Mouse (Mus musculus) 416B (cell line): ENCODE measurements around the gene Msl1.

ENCODE experiments used
- DNase-seq: peaks from one replicate; pipeline ENCODE4 v3.0.0; 2011; ENCODE audit warnings: low read depth

Gene Msl1

DNA sequence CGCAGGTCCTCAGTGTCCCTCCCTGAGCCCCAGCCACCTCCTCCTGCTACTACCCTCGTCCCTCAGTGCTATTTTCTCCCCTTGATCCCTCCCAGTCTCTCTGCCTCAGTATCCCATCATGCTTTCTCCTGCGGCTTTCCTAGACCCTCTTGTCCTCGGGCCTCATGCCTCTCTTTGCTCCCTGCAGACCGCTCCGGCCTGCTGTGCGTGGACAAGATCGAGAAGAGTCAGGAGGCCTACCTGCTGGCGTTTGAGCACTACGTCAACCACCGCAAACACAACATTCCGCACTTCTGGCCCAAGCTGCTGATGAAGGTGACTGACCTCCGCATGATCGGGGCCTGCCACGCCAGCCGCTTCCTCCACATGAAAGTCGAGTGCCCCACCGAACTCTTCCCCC is 31.2 kb upstream of the Msl1 start:
- DNase-seq: no peak

DNA sequence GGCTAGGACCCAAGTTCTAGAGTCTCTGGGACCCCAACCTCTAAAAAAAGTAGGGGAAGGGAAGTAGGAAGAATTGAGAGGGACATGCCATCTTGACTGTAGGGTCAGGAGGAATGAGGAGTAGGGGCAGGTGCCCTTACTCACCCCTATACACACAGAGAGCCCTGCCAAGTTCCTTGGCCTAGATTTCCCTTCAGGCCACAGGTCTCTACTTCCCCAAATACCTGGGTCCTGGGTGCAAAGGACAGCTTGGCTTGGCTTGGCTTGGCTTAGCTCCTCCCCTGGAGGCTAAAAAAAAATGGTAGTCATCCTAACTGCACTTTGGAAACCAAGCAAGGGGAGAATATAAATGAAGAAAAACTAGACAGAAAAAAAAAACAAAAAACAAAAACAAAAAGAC is 30.6 kb upstream of the Msl1 start:
- no peak for DNase-seq

DNA sequence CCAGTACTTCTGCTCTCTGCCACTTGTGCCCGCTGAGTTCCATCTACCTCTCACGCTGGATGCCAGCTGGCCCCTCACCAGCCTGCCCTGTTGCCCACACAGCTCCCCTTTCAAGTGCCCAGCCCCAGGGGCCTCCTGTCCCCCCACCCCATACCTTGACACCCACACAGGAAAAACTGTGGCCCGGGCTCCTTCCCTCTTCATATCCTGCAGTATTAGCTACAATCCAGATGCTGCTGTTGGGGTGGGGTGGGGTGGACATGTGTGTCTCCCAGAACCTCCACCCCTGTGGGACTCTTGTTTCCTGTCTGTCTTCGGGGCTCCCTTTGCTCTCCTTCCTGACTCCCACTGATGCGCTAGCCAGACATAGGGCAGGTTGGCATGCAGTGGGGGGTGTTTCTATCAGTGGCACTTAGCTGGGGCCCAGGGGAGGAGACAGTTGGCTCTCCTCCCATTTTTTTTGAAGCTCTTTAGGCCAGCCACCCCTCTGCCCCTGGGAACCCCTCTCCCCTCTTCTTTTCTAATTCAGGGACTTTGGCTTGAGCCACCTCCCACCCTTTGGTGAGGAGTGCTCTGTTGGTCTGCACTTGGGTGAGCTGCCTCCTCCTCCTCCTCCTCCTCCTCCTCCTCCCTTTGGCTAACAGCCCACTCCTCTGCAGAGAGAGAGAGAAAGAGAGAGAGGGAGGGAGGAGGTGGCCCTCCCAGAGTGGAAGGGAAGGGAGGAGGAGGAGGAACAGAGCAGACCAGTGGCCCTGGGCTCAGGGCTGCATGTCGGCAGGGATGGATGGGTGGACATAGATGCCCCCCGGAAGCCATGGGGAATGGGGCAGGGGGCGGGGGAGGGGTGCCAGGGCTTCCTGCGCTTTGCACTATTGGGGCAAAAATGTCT is 29.7 kb upstream of the Msl1 start:
- no peak for DNase-seq

DNA sequence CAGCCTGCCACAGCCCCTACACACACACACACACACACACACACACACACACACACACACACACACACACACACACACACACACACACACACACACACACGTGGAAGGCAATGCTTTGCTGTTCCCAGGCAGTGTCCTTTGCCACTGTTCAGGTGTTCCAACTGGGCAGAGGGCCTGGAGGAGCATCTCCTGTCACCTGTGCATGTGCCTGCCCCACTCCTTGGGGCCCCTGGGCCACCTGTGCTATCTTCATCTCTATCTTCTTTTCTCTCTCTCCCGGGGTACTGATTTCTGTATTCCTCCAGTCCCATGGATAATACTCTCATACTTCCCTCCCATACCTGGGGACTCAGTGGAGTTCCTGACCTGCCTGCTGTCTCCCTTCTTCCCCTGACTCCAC is 29.0 kb upstream of the Msl1 start:
- DNase-seq: no peak

DNA sequence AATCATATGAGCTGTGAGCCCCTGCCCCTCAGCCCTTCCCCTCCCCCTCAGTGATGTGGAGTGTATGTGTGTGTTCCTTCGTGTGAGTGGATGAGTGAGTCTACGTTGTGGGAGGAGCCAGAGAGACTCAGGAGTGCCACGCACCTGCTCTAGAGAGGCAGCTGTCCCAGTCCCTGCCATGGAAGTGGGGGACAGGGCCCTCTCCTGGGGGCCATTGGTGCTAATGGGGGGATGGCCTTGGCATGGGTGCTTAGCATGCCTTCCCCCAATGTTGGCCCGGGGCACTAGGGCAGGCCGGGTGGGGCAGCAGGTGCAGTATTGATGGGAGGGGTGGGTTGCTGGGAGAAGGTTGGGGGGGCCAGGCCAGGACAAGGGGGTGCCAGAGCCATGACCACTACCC is 28.5 kb upstream of the Msl1 start:
- no peak for DNase-seq

DNA sequence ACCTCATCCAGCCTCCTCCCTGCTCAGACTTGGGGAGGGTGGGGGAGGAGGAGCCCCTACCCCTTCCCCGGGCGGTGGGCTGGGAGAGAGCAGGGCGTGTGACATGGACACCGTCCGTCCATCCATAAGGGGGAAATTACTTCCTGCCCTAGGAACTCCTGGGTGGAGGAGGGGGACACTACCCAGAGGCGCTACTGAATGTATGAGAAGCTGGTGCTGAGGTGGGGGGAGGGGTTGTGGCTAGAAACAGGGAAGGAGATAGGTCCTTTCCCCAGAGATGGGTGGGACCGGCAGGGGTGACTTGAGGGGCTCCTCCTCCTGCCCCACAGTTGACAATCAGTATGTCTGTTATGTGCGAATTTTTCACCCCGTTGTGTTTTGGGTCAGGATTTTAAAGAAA is 28.0 kb upstream of the Msl1 start:
- DNase-seq: no peak

DNA sequence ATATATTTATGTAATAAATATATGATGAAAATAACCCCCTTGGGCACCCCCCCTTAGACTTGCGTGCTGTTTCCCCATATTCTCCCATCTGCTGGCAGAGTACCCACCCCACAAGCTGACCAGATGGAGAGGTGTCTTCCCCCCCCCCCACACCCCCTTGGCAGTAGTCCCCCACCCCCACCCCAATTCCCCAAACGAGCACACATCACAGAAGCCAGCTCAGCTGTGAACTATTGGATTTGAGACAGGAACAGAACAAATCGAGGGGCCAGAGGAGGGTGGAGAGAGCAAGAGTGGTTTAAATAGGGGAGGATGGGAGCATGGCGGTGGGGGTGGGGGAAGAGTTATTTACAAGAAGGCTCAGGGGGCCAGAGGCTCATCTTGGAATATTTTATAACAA is 27.6 kb upstream of the Msl1 start:
- DNase-seq: no peak

DNA sequence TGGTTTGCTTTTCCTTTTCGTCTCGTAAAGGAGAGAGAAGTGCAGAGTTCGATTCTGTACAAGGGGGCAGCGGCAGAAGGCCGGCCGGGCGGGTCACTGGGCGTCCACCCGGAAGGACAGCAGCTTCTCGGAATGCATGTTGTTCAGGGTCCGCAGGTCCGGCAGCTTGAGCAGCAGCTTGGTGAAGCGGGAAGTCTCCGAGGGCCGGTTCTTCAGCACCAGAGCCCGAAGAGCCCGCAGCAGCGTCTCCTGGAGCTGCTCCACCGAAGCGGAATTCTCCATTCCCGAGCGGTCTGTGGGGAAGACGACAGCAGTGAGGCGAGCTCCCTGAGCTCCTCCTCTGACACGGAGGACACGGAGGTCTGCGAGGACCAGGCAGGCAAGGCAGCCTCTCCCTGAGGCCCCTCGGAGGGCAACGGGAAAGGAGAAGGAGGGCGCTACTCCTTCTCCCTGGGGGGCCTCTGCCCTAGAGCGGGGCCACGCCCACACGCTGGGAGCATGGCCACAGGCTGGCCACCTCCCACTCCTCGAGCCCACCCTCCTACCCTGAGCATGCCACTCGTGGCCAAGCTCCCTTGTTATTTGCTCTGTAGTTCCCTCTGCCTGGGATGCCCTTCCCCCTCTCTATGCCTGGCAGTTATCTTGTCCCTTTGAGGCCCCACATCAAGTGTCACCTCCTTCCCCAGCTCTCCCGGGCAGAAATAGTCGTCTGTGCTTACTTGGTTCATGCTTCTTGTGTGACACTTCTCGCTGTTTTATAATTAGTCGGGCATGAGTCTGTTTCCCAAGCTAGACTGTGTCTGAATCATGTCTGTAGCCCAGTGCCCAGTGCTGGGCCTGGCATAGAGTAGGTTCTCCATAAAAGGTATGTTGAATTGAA is 26.9 kb upstream of the Msl1 start:
- DNase-seq: no peak

DNA sequence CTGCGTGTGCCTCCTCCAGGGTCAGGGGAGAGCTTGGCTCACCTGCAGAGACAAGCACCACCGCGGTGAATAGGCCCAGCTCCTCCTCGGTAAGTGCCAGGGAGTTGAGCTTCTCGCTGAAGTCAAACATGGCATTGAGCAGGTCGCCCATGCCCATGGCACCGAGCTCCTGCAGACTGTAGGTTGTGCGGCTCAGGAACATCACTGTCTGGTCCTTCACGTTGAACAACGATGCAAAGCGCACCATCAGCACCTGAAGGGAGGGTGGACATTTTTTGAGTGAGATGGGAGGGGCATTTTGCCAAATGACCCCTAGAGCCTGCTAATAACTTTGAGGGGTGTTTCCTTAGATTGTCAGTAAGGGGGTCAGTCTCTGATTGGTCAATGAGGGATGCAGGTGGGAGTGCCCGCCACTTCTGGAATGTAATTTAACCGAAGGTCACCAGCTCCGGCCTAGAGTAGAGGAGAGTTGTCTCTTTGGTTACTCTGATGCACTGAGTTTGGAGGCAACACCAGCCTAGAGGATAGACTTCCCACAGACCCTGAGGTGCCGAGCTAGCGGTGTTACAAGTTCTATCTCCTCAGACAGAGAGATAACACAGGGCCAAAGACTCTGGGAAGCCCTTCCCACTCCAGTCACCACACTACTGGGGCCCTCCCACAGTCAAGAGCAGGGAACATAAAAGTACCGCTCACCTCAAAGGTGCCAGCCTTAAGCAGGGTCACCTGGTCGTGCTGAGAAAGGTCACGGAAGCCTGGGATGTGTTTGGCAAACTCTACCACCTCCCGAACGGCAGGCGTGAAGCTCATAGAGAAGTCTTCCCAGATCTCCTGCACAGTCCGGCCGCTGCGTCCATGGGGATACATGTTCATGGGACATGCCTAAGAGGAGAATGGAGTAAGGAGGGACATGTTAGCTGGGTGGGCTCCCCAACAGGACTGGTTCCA is 26.0 kb upstream of the Msl1 start:
- DNase-seq: no peak

DNA sequence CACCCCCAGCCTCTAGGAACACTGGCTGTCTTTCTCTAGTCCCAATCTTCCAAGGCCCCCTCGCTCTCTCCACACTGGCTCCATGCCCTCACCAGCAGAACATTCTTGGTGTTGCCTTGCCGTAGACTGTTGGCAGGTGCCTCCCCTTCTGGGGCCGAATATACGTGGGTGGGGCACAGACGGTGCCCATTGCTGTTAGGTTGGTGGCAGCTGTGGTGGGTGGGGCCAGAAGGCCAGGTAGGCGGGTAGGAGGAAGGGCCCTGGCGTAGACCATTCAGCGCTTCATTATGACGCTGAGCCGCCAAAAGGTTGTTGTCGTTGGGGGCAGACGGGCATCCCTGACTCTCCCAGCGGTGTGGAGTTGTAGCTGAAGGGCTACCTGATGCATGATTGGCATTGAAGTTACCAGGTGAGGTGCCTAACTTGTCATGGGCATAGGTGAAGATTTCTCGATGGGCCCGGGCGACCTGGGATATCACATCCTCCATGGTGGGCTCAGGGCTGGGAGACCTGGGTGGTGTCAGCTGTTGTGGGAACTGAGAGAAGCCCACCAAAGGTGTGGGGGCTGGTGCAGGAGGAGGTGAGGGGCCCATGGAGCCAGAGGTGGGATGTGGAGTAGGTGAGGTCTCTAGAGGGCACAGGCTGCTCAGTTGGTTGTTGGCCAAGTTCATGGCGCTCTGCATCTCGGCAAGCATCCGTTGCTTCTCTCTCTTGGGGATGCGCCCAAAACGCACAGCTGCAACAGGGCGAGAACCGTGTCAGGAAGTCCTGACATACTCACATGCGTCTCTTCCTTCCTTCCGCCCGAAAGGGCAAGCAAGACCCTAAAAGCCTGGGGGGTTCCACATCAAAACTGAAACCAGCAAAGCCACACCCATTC is 25.0 kb upstream of the Msl1 start:
- no peak for DNase-seq

DNA sequence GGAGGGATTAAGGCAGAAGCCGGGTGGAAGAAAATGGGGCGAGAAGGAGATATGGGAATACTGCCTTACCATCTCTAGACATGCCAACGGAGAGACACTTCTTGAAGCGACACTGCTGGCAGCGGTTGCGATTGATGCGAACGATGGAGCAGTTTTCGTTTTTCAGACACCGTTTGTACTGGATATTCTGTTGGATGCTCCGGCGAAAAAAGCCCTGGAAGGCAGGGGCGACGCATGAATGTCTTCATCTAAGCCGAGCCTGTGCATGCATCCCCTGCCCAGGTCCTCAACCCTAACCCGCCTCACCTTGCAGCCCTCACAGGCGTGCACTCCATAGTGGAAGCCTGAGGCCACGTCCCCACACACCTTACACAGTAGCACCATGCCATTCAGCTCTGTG is 24.2 kb upstream of the Msl1 start:
- DNase-seq: no peak

DNA sequence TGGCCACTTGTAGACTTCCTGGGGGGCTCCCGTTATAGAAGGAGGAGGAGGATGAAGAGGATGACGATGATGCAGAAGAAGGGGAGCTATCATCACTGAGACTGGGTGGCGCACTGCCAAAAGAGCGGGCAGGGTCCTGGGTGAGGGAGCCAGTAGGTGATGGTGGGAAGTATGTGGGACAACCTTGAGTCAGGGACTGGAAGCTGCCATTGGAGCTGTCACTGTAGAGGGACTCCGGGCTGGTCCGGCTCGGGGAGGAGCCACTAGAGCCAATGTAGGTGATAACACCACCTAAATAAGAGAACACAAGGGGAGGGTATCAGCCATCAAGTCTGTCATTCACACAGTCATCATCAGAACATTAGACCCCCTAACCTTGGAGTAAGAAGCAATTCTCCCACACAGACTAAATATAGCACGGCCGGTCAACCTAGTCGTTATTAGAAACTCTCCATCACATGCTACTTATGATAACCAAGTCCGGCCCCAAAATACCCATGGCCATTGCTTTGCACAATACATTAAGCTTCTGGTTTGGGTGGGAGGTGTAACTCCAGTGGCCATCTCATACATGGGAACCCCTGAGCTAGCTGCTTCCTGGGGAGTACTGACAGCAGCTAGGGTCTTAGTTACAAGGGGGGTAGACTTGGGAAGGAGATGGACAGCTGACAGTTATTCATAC is 23.3 kb upstream of the Msl1 start:
- DNase-seq: no peak

DNA sequence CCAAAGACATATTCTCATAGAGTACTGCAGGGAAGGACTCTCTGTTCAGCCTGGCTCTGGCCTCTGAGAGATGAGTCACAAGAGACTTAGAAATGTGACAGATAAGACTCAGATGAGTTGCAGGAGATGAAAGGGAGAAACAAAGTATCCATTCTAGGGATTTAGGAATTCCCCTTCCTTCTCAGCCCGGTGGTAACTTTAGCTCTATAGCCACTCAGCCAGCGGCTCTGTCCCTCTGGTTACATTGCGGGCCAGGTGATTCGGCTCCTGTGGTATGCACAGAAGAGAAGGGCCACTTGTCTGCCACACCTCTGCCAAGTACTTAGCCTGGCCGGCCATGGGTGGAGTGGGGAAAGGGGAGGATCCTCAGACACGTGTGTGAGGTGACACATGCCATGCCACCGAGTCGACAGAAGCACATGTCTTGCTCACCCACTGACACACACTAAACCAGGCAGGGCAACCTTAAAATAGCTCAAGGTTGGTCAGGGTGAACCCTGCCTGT is 22.6 kb upstream of the Msl1 start:
- peak; percentile 61 for DNase-seq

DNA sequence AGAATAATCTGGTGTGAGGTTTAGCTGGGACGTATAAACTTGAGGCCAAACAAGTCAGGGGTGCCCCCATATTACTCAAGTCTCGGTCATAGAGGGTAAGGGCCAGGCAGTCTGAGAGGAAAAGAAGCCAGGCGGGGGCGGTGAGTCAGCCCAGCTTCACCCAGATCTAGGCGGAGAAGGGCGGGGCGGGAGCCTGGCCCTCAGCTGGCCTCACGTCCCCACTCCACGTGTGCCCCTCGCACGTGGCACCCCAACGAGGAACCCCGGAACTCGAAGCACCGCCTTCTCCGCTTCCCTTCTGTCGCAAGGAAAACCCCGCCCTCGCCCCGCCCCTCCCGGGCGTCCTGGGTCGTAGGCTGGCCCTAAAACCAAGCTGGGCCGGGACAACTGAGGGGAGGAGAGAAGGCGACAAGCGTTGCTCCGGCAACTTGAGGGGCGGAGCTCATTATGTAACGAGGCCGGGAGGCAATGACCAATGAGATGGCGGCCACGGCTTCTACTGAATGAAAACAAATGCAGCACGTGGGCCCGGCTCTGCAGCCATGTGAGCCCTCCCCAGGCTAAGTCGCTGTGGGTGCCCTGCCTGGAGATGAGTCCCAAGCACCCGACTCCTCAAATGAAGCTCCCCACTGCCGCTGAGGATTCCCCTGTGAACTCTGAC is 21.6 kb upstream of the Msl1 start:
- DNase-seq: peak; percentile 99

DNA sequence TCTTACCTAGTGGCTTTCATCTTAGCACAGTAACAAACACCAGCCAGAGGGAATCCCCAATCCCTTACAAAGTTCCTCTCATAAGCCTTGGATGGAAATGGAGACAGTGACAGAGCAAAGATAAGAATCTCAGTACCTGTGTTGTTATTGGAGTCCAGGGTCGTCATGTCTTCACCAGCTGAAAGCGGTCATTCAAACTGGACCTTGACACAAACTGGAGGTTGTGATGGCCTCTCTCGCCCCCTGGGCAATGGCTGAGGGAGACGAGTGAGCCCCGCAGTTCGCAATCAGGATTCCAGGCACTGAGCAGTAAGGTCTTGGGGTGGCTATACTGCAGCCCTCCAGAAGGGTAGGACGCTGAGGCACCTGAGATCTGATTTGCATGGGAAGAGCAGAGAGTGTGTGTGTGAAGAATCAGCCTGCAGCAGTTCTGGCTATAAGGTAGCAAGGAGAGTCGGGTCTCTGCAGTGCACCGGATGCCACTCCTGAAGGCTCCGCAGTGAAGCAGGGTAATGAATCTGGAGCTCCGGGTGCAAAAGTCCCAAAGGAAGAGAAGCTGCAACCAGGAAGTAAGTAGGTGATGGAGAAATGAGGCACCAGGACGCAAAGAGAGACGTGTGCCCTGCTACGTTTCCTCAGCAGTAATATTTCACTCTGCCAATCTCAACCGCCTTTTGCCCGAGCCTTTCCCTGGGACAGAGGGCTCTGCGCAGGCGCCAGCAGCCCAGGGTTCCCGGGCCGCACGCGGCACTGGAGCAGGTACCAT is 20.6 kb upstream of the Msl1 start, which contains the start of gene Nr1d1:
Nr1d1 (minus strand) TSS at position 752 of the 766 bp plus-strand sequence.
- no peak for DNase-seq

DNA sequence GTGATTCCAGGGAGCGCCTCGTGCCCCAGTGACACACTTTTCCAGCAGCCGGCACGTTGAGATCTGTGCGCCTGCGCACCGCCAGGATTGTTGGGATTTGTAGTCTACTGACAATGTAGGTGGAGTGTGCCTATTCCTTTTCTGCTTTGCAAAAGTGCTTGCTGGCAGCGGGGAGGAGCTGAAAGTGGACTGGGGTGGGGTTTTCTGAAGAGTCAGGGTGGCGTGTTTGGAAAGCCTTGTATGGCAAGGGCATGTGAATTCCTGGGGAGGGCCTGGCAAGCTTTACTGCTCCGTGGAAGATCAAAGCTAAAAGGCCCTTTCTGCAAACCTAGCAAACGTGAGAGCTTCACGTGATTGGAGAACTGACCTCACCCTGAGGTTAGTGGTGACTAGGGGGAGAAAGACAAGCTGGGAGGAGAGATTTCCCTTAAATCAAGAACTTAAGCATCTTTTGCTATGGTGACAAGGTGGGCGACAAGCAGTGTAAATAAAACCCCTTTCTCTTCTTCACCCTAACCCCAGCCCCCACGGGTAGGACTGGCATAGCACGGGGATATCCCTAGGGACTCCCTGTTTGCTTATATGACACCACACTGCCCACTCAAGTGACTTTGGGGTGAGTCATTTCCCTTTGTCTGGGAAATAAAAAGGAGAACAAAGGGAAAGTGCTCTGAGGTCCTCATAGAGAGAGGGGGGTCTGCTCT is 19.8 kb upstream of the Msl1 start:
- peak; percentile 98 for DNase-seq

DNA sequence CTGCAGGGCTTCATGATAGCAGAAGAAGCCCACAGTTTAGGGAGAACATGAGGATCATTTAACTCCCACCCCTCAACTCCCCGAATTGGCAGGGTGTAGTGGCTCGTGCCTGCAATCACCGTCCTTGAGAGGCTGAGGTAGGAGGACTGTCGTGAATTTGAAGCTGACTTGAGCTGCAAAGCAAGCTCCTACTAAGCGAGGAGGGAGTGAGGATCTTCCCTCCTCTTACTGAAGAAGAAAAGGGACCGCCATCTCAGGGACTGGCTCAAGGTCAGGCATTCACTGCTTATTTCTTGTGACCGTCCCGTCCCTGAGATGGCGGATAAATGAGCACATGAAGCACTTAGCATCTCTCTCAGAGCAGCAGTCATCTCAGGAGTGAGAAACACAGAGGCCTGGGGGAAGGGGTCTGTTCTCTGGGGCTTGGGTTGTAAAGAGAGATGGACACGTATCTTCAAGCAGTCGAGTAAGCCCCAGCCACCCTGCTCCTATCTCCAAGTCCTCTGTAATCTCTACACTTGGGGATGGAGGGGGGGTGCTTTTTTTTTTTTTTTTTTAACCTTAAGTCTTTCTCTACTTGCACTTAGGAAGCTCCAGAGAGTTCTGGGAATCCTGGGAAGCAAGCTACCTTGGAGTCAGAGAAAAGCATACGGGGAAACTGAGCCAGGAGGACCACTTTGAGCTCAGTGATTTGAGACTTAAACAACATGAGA is 19.1 kb upstream of the Msl1 start:
- DNase-seq: no peak
